Mouse (Mus musculus) fibroblast of lung, adult 2 months (primary cell): Measurements from ENCODE around the gene Gm11627.
"Not testable (repeated sequence)": the region's sequence is repeated elsewhere in the genome, so short reads cannot be mapped to it uniquely, and the experiment has no call there.

ENCODE experiments used
- DNase-seq: peaks from one replicate; pipeline ENCODE4 v3.0.0-alpha.2; 2011; ENCODE audit warnings: low read depth

The Gm11627 gene

GRCm38 (mm10) chr11:102579165-102580033, at the start of gene Gm11627:
Gene Gm11627, minus strand, starts transcription at chr11:102579461.
- no peak for DNase-seq

- DNase-seq: no peak
These were observed 49.3 kb upstream of the Gm11627 start for GRCm38 (mm10) chr11:102628529-102628928.

GRCm38 (mm10) chr11:102627171-102627931, 48.1 kb upstream of the Gm11627 start:
- DNase-seq: no peak

GRCm38 (mm10) chr11:102624888-102625407, 45.7 kb upstream of the Gm11627 start:
- no peak for DNase-seq

- DNase-seq: no peak
These were observed 44.9 kb upstream of the Gm11627 start for GRCm38 (mm10) chr11:102623876-102624789.

- DNase-seq: no peak
These were observed 40.2 kb upstream of the Gm11627 start for GRCm38 (mm10) chr11:102619449-102619848.

- no peak for DNase-seq
These were observed 32.0 kb upstream of the Gm11627 start for GRCm38 (mm10) chr11:102611317-102611705.

GRCm38 (mm10) chr11:102610675-102611316, 31.5 kb upstream of the Gm11627 start:
- no peak for DNase-seq

- DNase-seq: no peak
These were observed 31.0 kb upstream of the Gm11627 start for GRCm38 (mm10) chr11:102610260-102610659.

- no peak for DNase-seq
These were observed 30.2 kb upstream of the Gm11627 start for GRCm38 (mm10) chr11:102609483-102609882.

GRCm38 (mm10) chr11:102608691-102609090, 29.4 kb upstream of the Gm11627 start:
- no peak for DNase-seq

- DNase-seq: no peak
These were observed 28.7 kb upstream of the Gm11627 start for GRCm38 (mm10) chr11:102607686-102608548.

GRCm38 (mm10) chr11:102607201-102607600, 27.9 kb upstream of the Gm11627 start:
- not testable (repeated sequence) for DNase-seq

GRCm38 (mm10) chr11:102606751-102607171, 27.5 kb upstream of the Gm11627 start:
- no peak for DNase-seq

GRCm38 (mm10) chr11:102605553-102606416, 26.5 kb upstream of the Gm11627 start:
- DNase-seq: no peak

- DNase-seq: no peak
These were observed 25.7 kb upstream of the Gm11627 start for GRCm38 (mm10) chr11:102604777-102605552.

GRCm38 (mm10) chr11:102604010-102604584, 24.8 kb upstream of the Gm11627 start, which contains the start of gene Fzd2:
Gene Fzd2, plus strand, starts transcription at chr11:102604396.
- peak; percentile 97 for DNase-seq

GRCm38 (mm10) chr11:102603496-102603850, 24.2 kb upstream of the Gm11627 start:
- no peak for DNase-seq
